Mouse (Mus musculus): ENCODE data around the gene Syt7. TPM values are rescaled to one million over a fixed set of nuclear protein-coding genes. Genes with fewer than 3 reads are reported as not detected.

Gene Syt7
- total and polyA plus RNA-seq, 3 experiments: not detected

DNA sequence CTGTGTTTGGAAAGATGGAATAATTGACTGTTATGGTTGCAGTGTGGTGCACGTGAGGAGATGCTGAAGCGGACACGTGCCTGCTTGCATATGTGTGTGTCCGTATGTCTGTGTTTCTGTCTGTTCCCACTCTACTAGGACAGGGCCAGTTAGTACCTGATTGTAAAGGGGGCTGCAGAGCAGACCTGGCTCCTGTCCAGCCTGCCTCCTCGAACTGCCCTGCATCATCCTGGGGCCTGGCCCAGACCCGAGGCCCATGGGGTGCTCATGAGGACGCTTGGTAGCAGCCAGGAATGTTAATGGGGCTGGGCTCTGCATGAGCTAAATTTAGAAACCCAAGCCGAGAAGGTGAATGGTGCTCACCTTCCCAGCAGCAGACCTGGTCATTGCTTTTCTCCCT, 28.0 kb downstream of the Syt7 start:
- Histone ChIP-seq H3K9me3 (replicated peaks; ENCODE audit: low read length) (no peaks in the 10 kb centered on the region), H3K4me1 (ENCODE audit: control insufficient read depth in 1 of 2, insufficient read depth in 2 of 2) (peaks cover 3 to 7% of the 10 kb centered on the region in 2 experiments), H3K27ac (ENCODE audit: insufficient read depth, low read depth) (no peak overlapping the region), H3K36me3 (replicated peaks in 1 of 2; ENCODE audit: control insufficient read depth in 1 of 2, insufficient read depth in 1 of 2, low read length in 1 of 2) (no peaks in the 10 kb centered on the region), H3K4me3 (replicated peaks in 1 of 3; ENCODE audit: low read depth in 2 of 3, low read length in 2 of 3, poor library complexity in 1 of 3) (no peak overlapping the region), H3K27me3 (replicated peaks) (peaks cover 94% of the 10 kb centered on the region), H3K79me2 (replicated peaks; ENCODE audit: control insufficient read depth, extremely low read depth, insufficient read depth, poor library complexity, severe bottlenecking) (no peaks in the 10 kb centered on the region), H3K9ac (ENCODE audit: insufficient read depth, low read depth) (no peak overlapping the region), H3K4me2 (ENCODE audit: insufficient read depth, low read depth, poor library complexity, severe bottlenecking) (0 out of 2 replicates have a peak overlapping the region, but pooled peaks have one; percentile 5)
- dilution Hi-C loops (cut with MboI; ENCODE audit: extremely low pct_ligation_motif_present, extremely low pct_unique_long_range_greater_than_20kb, low sequenced_read_pairs): no loop called here
- no peak for DNase-seq (ENCODE audit: extremely low read depth)
- TF ChIP-seq JUN (IDR thresholded peaks at IDR 0.05; ENCODE audit: insufficient read depth, low read depth, low read length): no peak
- peak; percentile 53 for TF ChIP-seq BHLHE40 (IDR thresholded peaks at IDR 0.05; ENCODE audit: low read depth, low read length)
- in situ Hi-C loops (cut with MboI; ENCODE audit: low pct_ligation_motif_present, low pct_unique_long_range_greater_than_20kb, low sequenced_read_pairs): no loop called here

DNA sequence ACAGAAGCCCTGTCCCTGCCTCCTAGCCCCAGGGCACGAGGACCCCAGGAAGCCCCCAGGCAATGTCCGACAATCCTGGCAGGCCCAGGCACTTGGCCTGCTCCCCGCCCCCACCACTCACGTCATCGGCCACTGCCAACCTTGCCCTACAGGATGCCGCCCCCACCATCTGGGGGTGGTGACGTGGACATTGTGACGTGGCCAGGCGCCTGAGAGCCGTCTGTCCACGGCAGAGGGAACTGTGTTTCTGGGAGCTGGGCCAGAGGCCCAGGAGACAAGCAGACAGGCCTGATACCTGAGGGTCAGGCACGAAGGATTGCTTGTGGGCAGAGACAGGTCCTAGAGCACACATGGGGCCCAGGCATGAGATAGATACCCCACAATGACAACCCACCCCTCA, 28.5 kb downstream of the Syt7 start:
- no peak for TF ChIP-seq E2F4 (IDR thresholded peaks at IDR 0.05; ENCODE audit: insufficient replicate concordance, low read depth, low read length)
- no peak for TF ChIP-seq ZKSCAN1 (IDR thresholded peaks at IDR 0.05; ENCODE audit: borderline replicate concordance, low read depth, low read length)
- no peak for TF ChIP-seq RAD21 (IDR thresholded peaks at IDR 0.05; ENCODE audit: low read depth, low read length)
- no peak for TF ChIP-seq ZMIZ1 (IDR thresholded peaks at IDR 0.05; ENCODE audit: low read depth, low read length)
- TF ChIP-seq ETS1 (conservative IDR thresholded peaks at IDR 0.05; ENCODE audit: low read depth, low read length): no peak
- H3K9ac ChIP-seq (ENCODE audit: insufficient read depth, low read depth): no peak overlapping the region
- H3K79me2 ChIP-seq (replicated peaks; ENCODE audit: control insufficient read depth, extremely low read depth, insufficient read depth, poor library complexity, severe bottlenecking): no peaks in the 10 kb centered on the region
- no peak overlapping the region for H3K27ac ChIP-seq (ENCODE audit: insufficient read depth, low read depth)
- dilution Hi-C loops (cut with MboI; ENCODE audit: extremely low pct_ligation_motif_present, extremely low pct_unique_long_range_greater_than_20kb, low sequenced_read_pairs): no loop called here
- in situ Hi-C loops (cut with MboI; ENCODE audit: low pct_ligation_motif_present, low pct_unique_long_range_greater_than_20kb, low sequenced_read_pairs): no loop called here
- DNase-seq (ENCODE audit: extremely low read depth): no peak
- H3K4me1 ChIP-seq (ENCODE audit: control insufficient read depth in 1 of 2, insufficient read depth in 2 of 2): peaks cover 5 to 7% of the 10 kb centered on the region in 2 experiments
- no peaks in the 10 kb centered on the region for H3K36me3 ChIP-seq (replicated peaks in 1 of 2; ENCODE audit: control insufficient read depth in 1 of 2, insufficient read depth in 1 of 2, low read length in 1 of 2)
- H3K27me3 ChIP-seq (replicated peaks): peaks cover 94% of the 10 kb centered on the region
- no peak overlapping the region for H3K4me3 ChIP-seq (replicated peaks in 1 of 3; ENCODE audit: low read depth in 2 of 3, low read length in 2 of 3, poor library complexity in 1 of 3)
- no peaks in the 10 kb centered on the region for H3K9me3 ChIP-seq (replicated peaks; ENCODE audit: low read length)
- peak overlapping the region; percentile 26; the same call in 1 of the 2 replicates for H3K4me2 ChIP-seq (ENCODE audit: insufficient read depth, low read depth, poor library complexity, severe bottlenecking)

GRCm38 (mm10) chr19:10421986-10422976, 33.4 kb downstream of the Syt7 start:
- no peaks in the 10 kb centered on the region for H3K9me3 ChIP-seq (replicated peaks; ENCODE audit: low read length)
- peaks cover 100% of the 10 kb centered on the region for H3K27me3 ChIP-seq (replicated peaks)
- H3K4me2 ChIP-seq (ENCODE audit: insufficient read depth, low read depth, poor library complexity, severe bottlenecking): no peak overlapping the region
- in situ Hi-C loops (cut with MboI; ENCODE audit: low pct_ligation_motif_present, low pct_unique_long_range_greater_than_20kb, low sequenced_read_pairs) (no loop called here), dilution Hi-C loops (cut with MboI; ENCODE audit: extremely low pct_ligation_motif_present, extremely low pct_unique_long_range_greater_than_20kb, low sequenced_read_pairs) (no loop called here)
- DNase-seq (ENCODE audit: extremely low read depth): no peak
- H3K9ac ChIP-seq (ENCODE audit: insufficient read depth, low read depth): no peak overlapping the region
- no peak overlapping the region for H3K4me3 ChIP-seq (replicated peaks in 1 of 3; ENCODE audit: low read depth in 2 of 3, low read length in 2 of 3, poor library complexity in 1 of 3)
- H3K4me1 ChIP-seq (ENCODE audit: control insufficient read depth in 1 of 2, insufficient read depth in 2 of 2): peaks cover 3 to 8% of the 10 kb centered on the region in 2 experiments; a peak in 3 of 4 replicates
- TF ChIP-seq MAZ (IDR thresholded peaks at IDR 0.05; ENCODE audit: low read depth, low read length): no peak
- TF ChIP-seq MYC (IDR thresholded peaks at IDR 0.05; ENCODE audit: low read depth, low read length): no peak
- no peak for TF ChIP-seq NRF1 (IDR thresholded peaks at IDR 0.05; ENCODE audit: low read depth, low read length)
- TF ChIP-seq UBTF (IDR thresholded peaks at IDR 0.05; ENCODE audit: low read depth, low read length): no peak
- no peak for TF ChIP-seq CTCF (conservative IDR thresholded peaks at IDR 0.05 in 1 of 2, IDR thresholded peaks at IDR 0.05 in 1 of 2; ENCODE audit: low read depth in 2 of 2, low read length in 2 of 2)
- TF ChIP-seq ELF1 (IDR thresholded peaks at IDR 0.05; ENCODE audit: low read depth, low read length): no peak
- TF ChIP-seq HCFC1 (IDR thresholded peaks at IDR 0.05; ENCODE audit: low read depth, low read length): no peak
- TF ChIP-seq SIN3A (IDR thresholded peaks at IDR 0.05; ENCODE audit: low read length): no peak
- TF ChIP-seq RCOR1 (conservative IDR thresholded peaks at IDR 0.05; ENCODE audit: low read depth, low read length): no peak
- no peak for TF ChIP-seq ETS1 (conservative IDR thresholded peaks at IDR 0.05; ENCODE audit: low read depth, low read length)
- no peak for TF ChIP-seq TCF12 (IDR thresholded peaks at IDR 0.05; ENCODE audit: low read depth, low read length)
- H3K79me2 ChIP-seq (replicated peaks; ENCODE audit: control insufficient read depth, extremely low read depth, insufficient read depth, poor library complexity, severe bottlenecking): no peaks in the 10 kb centered on the region
- H3K27ac ChIP-seq (ENCODE audit: insufficient read depth, low read depth): no peak overlapping the region
- no peaks in the 10 kb centered on the region for H3K36me3 ChIP-seq (replicated peaks in 1 of 2; ENCODE audit: control insufficient read depth in 1 of 2, insufficient read depth in 1 of 2, low read length in 1 of 2)

Measured in CH12.LX (cell line).